Mouse (Mus musculus) embryonic facial prominence, embryonic 12.5 days (tissue): ENCODE measurements around the gene Rcc1l. TPM values are rescaled to one million over a fixed set of nuclear protein-coding genes. Genes with fewer than 3 reads are reported as not detected.

Experiments used
- ATAC-seq: fragments of 200-750 bp; cut with Nextera tagmentation; 2 replicates; pipeline ENCODE4 v1.8.0; 2017; ENCODE audit not compliant: insufficient number of reproducible peaks, insufficient read depth, low FRiP score, low TSS enrichment
- H3K27ac ChIP-seq: fragments of 300-500 bp; sonication (generic); 2 replicates; pipeline ENCODE4 v1.5.1; 2016; ENCODE audit warnings: mild to moderate bottlenecking
- H3K27me3 ChIP-seq: fragments of 300-500 bp; sonication (generic); 2 replicates; pipeline ENCODE4 v1.6.1; 2016; ENCODE audit warnings: mild to moderate bottlenecking, moderate library complexity
- H3K36me3 ChIP-seq: fragments of 300-500 bp; sonication (generic); 2 replicates; pipeline ENCODE4 v1.6.1; 2016; ENCODE audit warnings: mild to moderate bottlenecking
- H3K4me1 ChIP-seq: fragments of 300-500 bp; sonication (generic); 2 replicates; pipeline ENCODE4 v1.6.1; 2016
- H3K4me2 ChIP-seq: fragments of 300-500 bp; sonication (generic); replicated peaks from 2 replicates; pipeline ENCODE4 v1.6.1; 2016; ENCODE audit warnings: mild to moderate bottlenecking, moderate library complexity
- H3K4me3 ChIP-seq: fragments of 300-500 bp; sonication (generic); 2 replicates; pipeline ENCODE4 v1.5.1; 2016; ENCODE audit warnings: mild to moderate bottlenecking
- H3K9ac ChIP-seq: fragments of 300-500 bp; sonication (generic); 2 replicates; pipeline ENCODE4 v1.6.1; 2016; ENCODE audit warnings: mild to moderate bottlenecking, moderate library complexity
- H3K9me3 ChIP-seq: fragments of 300-500 bp; sonication (generic); 2 replicates; pipeline ENCODE4 v1.6.1; 2016; ENCODE audit warnings: mild to moderate bottlenecking, moderate library complexity
- WGBS: fragments of 180-500 bp; shearing (Covaris S2); methylation state at CpG from one replicate; pipeline ENCODE4 v1.1.7; 2016; 5-methylcytosine and 5-hydroxymethylcytosine counted together
- polyA plus RNA-seq: library from polyadenylated mRNA; unstranded; fragments of >200 nt; fragmentation: Nextera tagmentation; extraction: Ambion mirVana; gene quantifications from 2 replicates; pipeline ENCODE4 v1.2.1, GENCODE M21; 2016

Rcc1l gene
- polyA plus RNA-seq, 1 experiment from 2014 or later = 36.6 TPM

GRCm38 (mm10) chr5:134169231-134169630, 7.3 kb downstream of the Rcc1l start:
- ATAC-seq = no peak
- Histone ChIP-seq H3K36me3 (peaks cover 43% of the 10 kb centered on the region), H3K9ac (no peak overlapping the region), H3K4me2 (no peak overlapping the region), H3K4me1 (no peaks in the 10 kb centered on the region), H3K27me3 (no peaks in the 10 kb centered on the region), H3K27ac (no peak overlapping the region), H3K9me3 (no peaks in the 10 kb centered on the region), H3K4me3 (no peak overlapping the region)
- 93% methylated on average over 10 of the region's 10 CpGs for WGBS

- no peak overlapping the region for H3K9ac ChIP-seq
- no peaks in the 10 kb centered on the region for H3K9me3 ChIP-seq
- H3K27ac ChIP-seq = no peak overlapping the region
- H3K27me3 ChIP-seq = no peaks in the 10 kb centered on the region
- WGBS = 88% methylated on average over 9 of the region's 9 CpGs
- no peak overlapping the region for H3K4me3 ChIP-seq
- no peaks in the 10 kb centered on the region for H3K4me1 ChIP-seq
- no peak overlapping the region for H3K4me2 ChIP-seq
- H3K36me3 ChIP-seq = peaks cover 52% of the 10 kb centered on the region
- ATAC-seq = no peak
These were observed 8.5 kb downstream of the Rcc1l start for GRCm38 (mm10) chr5:134168033-134168432.

GRCm38 (mm10) chr5:134166642-134167041, 9.9 kb downstream of the Rcc1l start:
- H3K9ac ChIP-seq = no peak overlapping the region
- no peak for ATAC-seq
- H3K4me3 ChIP-seq = no peak overlapping the region
- H3K9me3 ChIP-seq = no peaks in the 10 kb centered on the region
- no peaks in the 10 kb centered on the region for H3K4me1 ChIP-seq
- no peaks in the 10 kb centered on the region for H3K27me3 ChIP-seq
- 95% methylated on average over 7 of the region's 7 CpGs for WGBS
- peaks cover 57% of the 10 kb centered on the region for H3K36me3 ChIP-seq
- no peak overlapping the region for H3K4me2 ChIP-seq
- H3K27ac ChIP-seq = no peak overlapping the region

- Histone ChIP-seq H3K9me3 (no peaks in the 10 kb centered on the region), H3K4me2 (no peak overlapping the region), H3K9ac (no peak overlapping the region), H3K36me3 (peaks cover 56% of the 10 kb centered on the region), H3K4me3 (no peak overlapping the region), H3K27me3 (no peaks in the 10 kb centered on the region), H3K4me1 (no peaks in the 10 kb centered on the region), H3K27ac (no peak overlapping the region)
- WGBS = 86% methylated on average over 5 of the region's 5 CpGs
- no peak for ATAC-seq
These were observed 11.9 kb downstream of the Rcc1l start for GRCm38 (mm10) chr5:134164688-134165087.

GRCm38 (mm10) chr5:134155916-134156466, 20.6 kb downstream of the Rcc1l start:
- H3K27me3 ChIP-seq = no peaks in the 10 kb centered on the region
- no peak overlapping the region for H3K4me3 ChIP-seq
- H3K4me2 ChIP-seq = no peak overlapping the region
- H3K9ac ChIP-seq = no peak overlapping the region
- H3K9me3 ChIP-seq = no peaks in the 10 kb centered on the region
- no peak for ATAC-seq
- WGBS = 92% methylated on average over 7 of the region's 7 CpGs
- H3K36me3 ChIP-seq = peaks cover 92% of the 10 kb centered on the region
- H3K4me1 ChIP-seq = no peaks in the 10 kb centered on the region
- H3K27ac ChIP-seq = no peak overlapping the region

- no peaks in the 10 kb centered on the region for H3K4me1 ChIP-seq
- no peak for ATAC-seq
- no peak overlapping the region for H3K4me3 ChIP-seq
- peaks cover 88% of the 10 kb centered on the region for H3K36me3 ChIP-seq
- H3K9ac ChIP-seq = no peak overlapping the region
- H3K9me3 ChIP-seq = no peaks in the 10 kb centered on the region
- no peak overlapping the region for H3K27ac ChIP-seq
- H3K27me3 ChIP-seq = no peaks in the 10 kb centered on the region
- WGBS = 84% methylated on average over 11 of the region's 11 CpGs
- H3K4me2 ChIP-seq = no peak overlapping the region
These were observed 24.7 kb downstream of the Rcc1l start for GRCm38 (mm10) chr5:134151895-134152294.

- no peaks in the 10 kb centered on the region for H3K9me3 ChIP-seq
- no peak overlapping the region for H3K4me2 ChIP-seq
- H3K9ac ChIP-seq = no peak overlapping the region
- 86% methylated on average over 4 of the region's 4 CpGs for WGBS
- no peak for ATAC-seq
- H3K4me1 ChIP-seq = no peaks in the 10 kb centered on the region; the same call in 1 of the 2 replicates
- peaks cover 69% of the 10 kb centered on the region for H3K36me3 ChIP-seq
- no peak overlapping the region for H3K4me3 ChIP-seq
- H3K27me3 ChIP-seq = no peaks in the 10 kb centered on the region
- H3K27ac ChIP-seq = no peak overlapping the region
These were observed 28.4 kb downstream of the Rcc1l start for GRCm38 (mm10) chr5:134148153-134148552.

- Histone ChIP-seq H3K9ac (no peak overlapping the region; the same call in 1 of the 2 replicates), H3K9me3 (no peaks in the 10 kb centered on the region), H3K4me2 (no peak overlapping the region), H3K27me3 (no peaks in the 10 kb centered on the region), H3K27ac (no peak overlapping the region), H3K36me3 (peaks cover 68% of the 10 kb centered on the region), H3K4me3 (no peak overlapping the region), H3K4me1 (no peaks in the 10 kb centered on the region; the same call in 1 of the 2 replicates)
- 80% methylated on average over 10 of the region's 10 CpGs for WGBS
- no peak for ATAC-seq
These were observed 29.3 kb downstream of the Rcc1l start for GRCm38 (mm10) chr5:134147194-134147753.

- 94% methylated on average over 8 of the region's 8 CpGs for WGBS
- H3K4me3 ChIP-seq = no peak overlapping the region
- H3K27ac ChIP-seq = no peak overlapping the region
- no peaks in the 10 kb centered on the region; the same call in 1 of the 2 replicates for H3K4me1 ChIP-seq
- H3K9ac ChIP-seq = no peak overlapping the region
- H3K9me3 ChIP-seq = no peaks in the 10 kb centered on the region
- peaks cover 49% of the 10 kb centered on the region for H3K36me3 ChIP-seq
- no peak overlapping the region for H3K4me2 ChIP-seq
- ATAC-seq = no peak
- no peaks in the 10 kb centered on the region for H3K27me3 ChIP-seq
These were observed 31.6 kb downstream of the Rcc1l start for GRCm38 (mm10) chr5:134144986-134145385.

- Histone ChIP-seq H3K9me3 (no peaks in the 10 kb centered on the region), H3K4me3 (no peak overlapping the region), H3K27me3 (no peaks in the 10 kb centered on the region), H3K27ac (no peak overlapping the region), H3K4me1 (no peaks in the 10 kb centered on the region; the same call in 1 of the 2 replicates), H3K36me3 (peaks cover 39% of the 10 kb centered on the region), H3K9ac (no peak overlapping the region), H3K4me2 (no peak overlapping the region)
- ATAC-seq = no peak
- 81% methylated on average over 11 of the region's 11 CpGs for WGBS
These were observed 34.2 kb downstream of the Rcc1l start for GRCm38 (mm10) chr5:134142381-134142780.

GRCm38 (mm10) chr5:134141236-134141635, 35.3 kb downstream of the Rcc1l start:
- ATAC-seq = no peak
- Histone ChIP-seq H3K27ac (no peak overlapping the region), H3K27me3 (no peaks in the 10 kb centered on the region), H3K36me3 (peaks cover 50% of the 10 kb centered on the region), H3K4me2 (no peak overlapping the region), H3K4me1 (no peaks in the 10 kb centered on the region; the same call in 1 of the 2 replicates), H3K4me3 (no peak overlapping the region), H3K9me3 (no peaks in the 10 kb centered on the region), H3K9ac (no peak overlapping the region)
- WGBS = 73% methylated on average over 7 of the region's 7 CpGs

- Histone ChIP-seq H3K27ac (no peak overlapping the region), H3K27me3 (no peaks in the 10 kb centered on the region), H3K9ac (no peak overlapping the region), H3K9me3 (no peaks in the 10 kb centered on the region), H3K4me2 (no peak overlapping the region), H3K36me3 (peaks cover 57% of the 10 kb centered on the region), H3K4me3 (no peak overlapping the region), H3K4me1 (no peaks in the 10 kb centered on the region; the same call in 1 of the 2 replicates)
- ATAC-seq = no peak
- WGBS = 89% methylated on average over 6 of the region's 6 CpGs
These were observed 37.1 kb downstream of the Rcc1l start for GRCm38 (mm10) chr5:134139429-134139828.
